Mouse (Mus musculus): ENCODE data around the gene Arl9.
"Not testable (repeated sequence)": the region's sequence is repeated elsewhere in the genome, so short reads cannot be mapped to it uniquely, and the experiment has no call there.

The Arl9 gene

GRCm38 (mm10) chr5:77015544-77016482, 12.0 kb downstream of the Arl9 start, which contains the start of gene Thegl:
Gene Thegl, plus strand, starts transcription at chr5:77016023.
- DNase-seq (ENCODE audit: inconsistent ontology term) = peak; percentile 86

- no peak for DNase-seq (ENCODE audit: inconsistent ontology term)
These were observed 24.2 kb downstream of the Arl9 start for GRCm38 (mm10) chr5:77028034-77028433.

- DNase-seq (ENCODE audit: inconsistent ontology term) = peak; percentile 20
These were observed 25.9 kb downstream of the Arl9 start for GRCm38 (mm10) chr5:77029735-77030134.

GRCm38 (mm10) chr5:77035101-77035500, 31.2 kb downstream of the Arl9 start:
- DNase-seq (ENCODE audit: inconsistent ontology term) = not testable (repeated sequence)

GRCm38 (mm10) chr5:77038451-77038850, 34.6 kb downstream of the Arl9 start:
- no peak for DNase-seq (ENCODE audit: inconsistent ontology term)

GRCm38 (mm10) chr5:77039391-77039790, 35.5 kb downstream of the Arl9 start:
- DNase-seq (ENCODE audit: inconsistent ontology term) = no peak

GRCm38 (mm10) chr5:77044362-77044761, 40.5 kb downstream of the Arl9 start:
- no peak for DNase-seq (ENCODE audit: inconsistent ontology term)

GRCm38 (mm10) chr5:77052616-77053015, 48.8 kb downstream of the Arl9 start:
- DNase-seq (ENCODE audit: inconsistent ontology term) = no peak

- no peak for DNase-seq (ENCODE audit: inconsistent ontology term)
These were observed 53.1 kb downstream of the Arl9 start for GRCm38 (mm10) chr5:77056881-77057440.

All from Muller cell, postnatal 12 days (primary cell).